Mouse (Mus musculus) liver, postnatal 0 days (tissue): ENCODE data around the gene Clcn7. TPM values are rescaled to one million over a fixed set of nuclear protein-coding genes. Genes with fewer than 3 reads are reported as not detected.
"Not testable (repeated sequence)": the region's sequence is repeated elsewhere in the genome, so short reads cannot be mapped to it uniquely, and the experiment has no call there.

Source experiments
- ATAC-seq: fragments of 200-750 bp; cut with Nextera tagmentation; 2 replicates; pipeline ENCODE4 v1.8.0; 2017; ENCODE audit warnings: mild to moderate bottlenecking, moderate library complexity
- DNase-seq: peaks from one replicate; pipeline ENCODE4 v3.0.0-alpha.2; 2016
- H3K27ac ChIP-seq: fragments of 300-500 bp; sonication (generic); 2 replicates; pipeline ENCODE4 v1.5.1; 2014; ENCODE audit warnings: antibody characterized with exemption, moderate library complexity, mild to moderate bottlenecking, low read depth
- H3K27me3 ChIP-seq: fragments of 300-500 bp; sonication (generic); 2 replicates; pipeline ENCODE4 v1.6.1; 2014; ENCODE audit warnings: low read length, control low read depth, mixed read lengths; ENCODE audit not compliant: insufficient read depth
- H3K36me3 ChIP-seq: fragments of 300-500 bp; sonication (generic); replicated peaks from 2 replicates; pipeline ENCODE4 v1.6.1; 2014; ENCODE audit warnings: mild to moderate bottlenecking, control low read depth, low read length, moderate library complexity, mixed read lengths; ENCODE audit not compliant: insufficient read depth
- H3K4me1 ChIP-seq: fragments of 300-500 bp; sonication (generic); 2 replicates; pipeline ENCODE4 v1.6.1; 2014; ENCODE audit warnings: antibody characterized with exemption, mild to moderate bottlenecking, control low read depth; ENCODE audit not compliant: insufficient read depth
- H3K4me2 ChIP-seq: fragments of 300-500 bp; sonication (generic); 2 replicates; pipeline ENCODE4 v1.6.1; 2014; ENCODE audit warnings: low read depth, mild to moderate bottlenecking, low read length, moderate library complexity, mixed read lengths
- H3K4me3 ChIP-seq: fragments of 300-500 bp; sonication (generic); 2 replicates; pipeline ENCODE4 v1.5.1; 2014; ENCODE audit warnings: low read depth, low read length
- H3K9ac ChIP-seq: fragments of 300-500 bp; sonication (generic); replicated peaks from 2 replicates; pipeline ENCODE4 v1.6.1; 2014; ENCODE audit warnings: mild to moderate bottlenecking, moderate library complexity
- H3K9me3 ChIP-seq: fragments of 300-500 bp; sonication (generic); 2 replicates; pipeline ENCODE4 v1.6.1; 2016; ENCODE audit warnings: mild to moderate bottlenecking, control low read depth, low read length, mixed read lengths
- CTCF ChIP-seq: sonication (generic); IDR thresholded peaks from 2 replicates; pipeline ENCODE4 v1.5.1; 2016; ENCODE audit warnings: antibody characterized with exemption, low read depth
- EP300 ChIP-seq: IDR thresholded peaks from 2 replicates; pipeline ENCODE4 v1.6.1; 2016; ENCODE audit warnings: antibody characterized with exemption, low read depth, mild to moderate bottlenecking
- WGBS: fragments of 180-500 bp; shearing (Covaris S2); extraction: QIAGEN DNeasy Blood & Tissue Kit; methylation state at CpG from one replicate; pipeline ENCODE4 v1.1.7; 2014; ENCODE audit not compliant: insufficient replicate concordance; 5-methylcytosine and 5-hydroxymethylcytosine counted together
- polyA plus RNA-seq: library from polyadenylated mRNA; unstranded; fragments of >200 nt; fragmentation: Nextera tagmentation; extraction: Ambion mirVana; gene quantifications from 2 replicates; pipeline ENCODE4 v1.2.1, GENCODE M21; 2015

Gene Clcn7
- polyA plus RNA-seq, 1 experiment from 2014 or later: 8.6 TPM

GRCm38 (mm10) chr17:25123979-25124378 is 9.2 kb upstream of the Clcn7 start:
- peak; percentile 44 for DNase-seq
- 25% methylated on average over 7 of the region's 7 CpGs for WGBS

GRCm38 (mm10) chr17:25125442-25126060 is 7.6 kb upstream of the Clcn7 start:
- not testable (repeated sequence) for H3K4me3 ChIP-seq, H3K27ac ChIP-seq, DNase-seq, H3K9me3 ChIP-seq, ATAC-seq, H3K27me3 ChIP-seq, H3K9ac ChIP-seq, H3K4me2 ChIP-seq, H3K36me3 ChIP-seq
- 62% methylated on average over 3 of the region's 3 CpGs for WGBS
- peaks cover 14% of the 10 kb centered on the region for H3K4me1 ChIP-seq

More at GRCm38 (mm10) chr17:25123979-25124378, 9.2 kb upstream of the Clcn7 start:
- TF ChIP-seq CTCF: peak; percentile 63
- TF ChIP-seq EP300: no peak
- Histone ChIP-seq H3K36me3 (no peaks in the 10 kb centered on the region), H3K9me3 (no peaks in the 10 kb centered on the region), H3K9ac (no peak overlapping the region), H3K27me3 (no peaks in the 10 kb centered on the region), H3K4me1 (peaks cover 14% of the 10 kb centered on the region), H3K4me2 (no peak overlapping the region), H3K4me3 (no peak overlapping the region), H3K27ac (no peak overlapping the region)
- no peak for ATAC-seq

- peak overlapping the region; percentile 43 for H3K4me2 ChIP-seq
- H3K4me3 ChIP-seq: no peak overlapping the region
- peaks cover 14% of the 10 kb centered on the region for H3K4me1 ChIP-seq
- peak overlapping the region; percentile 67 for H3K27ac ChIP-seq
- ATAC-seq: peak; percentile 82
- peak overlapping the region; percentile 8; the same call in 1 of the 2 replicates for H3K9ac ChIP-seq
- no peaks in the 10 kb centered on the region for H3K9me3 ChIP-seq
- peak; percentile 55 for DNase-seq
- no peaks in the 10 kb centered on the region for H3K36me3 ChIP-seq
- WGBS: 20% methylated on average over 8 of the region's 8 CpGs
- H3K27me3 ChIP-seq: no peaks in the 10 kb centered on the region
- TF ChIP-seq CTCF (no peak), EP300 (no peak; the same call in 1 of the 2 replicates)
Observed at GRCm38 (mm10) chr17:25127079-25127478, 6.1 kb upstream of the Clcn7 start.

- Histone ChIP-seq H3K27me3 (no peaks in the 10 kb centered on the region), H3K4me3 (no peak overlapping the region), H3K4me2 (peak overlapping the region; percentile 43; the same call in 1 of the 2 replicates), H3K9ac (peak overlapping the region; percentile 8; the same call in 1 of the 2 replicates), H3K27ac (peak overlapping the region; percentile 67), H3K36me3 (no peaks in the 10 kb centered on the region), H3K9me3 (no peaks in the 10 kb centered on the region), H3K4me1 (peaks cover 14% of the 10 kb centered on the region)
- 37% methylated on average over 9 of the region's 9 CpGs for WGBS
- no peak for TF ChIP-seq CTCF
- TF ChIP-seq EP300: no peak
- DNase-seq: no peak
- ATAC-seq: no peak
Observed at GRCm38 (mm10) chr17:25127681-25128080, 5.5 kb upstream of the Clcn7 start.

GRCm38 (mm10) chr17:25130060-25130459 is 3.1 kb upstream of the Clcn7 start:
- DNase-seq (no peak), ATAC-seq (no peak)
- Histone ChIP-seq H3K9ac (no peak overlapping the region), H3K27ac (no peak overlapping the region), H3K4me2 (no peak overlapping the region), H3K9me3 (no peaks in the 10 kb centered on the region), H3K4me3 (no peak overlapping the region), H3K36me3 (no peaks in the 10 kb centered on the region), H3K4me1 (peaks cover 26% of the 10 kb centered on the region), H3K27me3 (no peaks in the 10 kb centered on the region)
- 72% methylated on average over 1 of the region's 1 CpGs for WGBS
- no peak for TF ChIP-seq EP300
- TF ChIP-seq CTCF: peak; percentile 38; the same call in 1 of the 2 replicates

GRCm38 (mm10) chr17:25135622-25136021 is 2.4 kb downstream of the Clcn7 start:
- Histone ChIP-seq H3K4me3 (no peak overlapping the region), H3K4me2 (no peak overlapping the region), H3K9me3 (no peaks in the 10 kb centered on the region), H3K4me1 (peaks cover 11% of the 10 kb centered on the region), H3K36me3 (no peaks in the 10 kb centered on the region), H3K27me3 (no peaks in the 10 kb centered on the region), H3K27ac (no peak overlapping the region), H3K9ac (no peak overlapping the region)
- no peak for TF ChIP-seq EP300
- no peak for TF ChIP-seq CTCF
- whole genome bisulfite sequencing: 85% methylated on average over 6 of the region's 6 CpGs
- DNase-seq (no peak), ATAC-seq (no peak)
